Mouse (Mus musculus) CD4-positive helper T cell, adult 2 months (primary cell): ENCODE data around the gene Npcd.

ENCODE experiments used
- DNase-seq: peaks from one replicate; pipeline ENCODE4 v3.0.0-alpha.2; 2012; ENCODE audit warnings: low read depth, missing footprints, low spot score

Gene Npcd

GRCm38 (mm10) chr15:79742706-79743023, 91.4 kb downstream of the Npcd start:
- DNase-seq: no peak

GRCm38 (mm10) chr15:79741921-79742705, 91.9 kb downstream of the Npcd start, which contains the start of gene Sun2:
Gene Sun2, minus strand, starts transcription at chr15:79742536.
- peak; percentile 93 for DNase-seq

GRCm38 (mm10) chr15:79741173-79741858, 92.7 kb downstream of the Npcd start:
- DNase-seq: peak; percentile 86

GRCm38 (mm10) chr15:79740739-79741138, 93.3 kb downstream of the Npcd start:
- DNase-seq: peak; percentile 78
